Mouse (Mus musculus) cerebellum, adult 11-12 months (tissue): ENCODE measurements around the gene Fry.

Experiments used
- DNase-seq: peaks from one replicate; pipeline ENCODE4 v3.0.0; 2022

Gene Fry

DNA sequence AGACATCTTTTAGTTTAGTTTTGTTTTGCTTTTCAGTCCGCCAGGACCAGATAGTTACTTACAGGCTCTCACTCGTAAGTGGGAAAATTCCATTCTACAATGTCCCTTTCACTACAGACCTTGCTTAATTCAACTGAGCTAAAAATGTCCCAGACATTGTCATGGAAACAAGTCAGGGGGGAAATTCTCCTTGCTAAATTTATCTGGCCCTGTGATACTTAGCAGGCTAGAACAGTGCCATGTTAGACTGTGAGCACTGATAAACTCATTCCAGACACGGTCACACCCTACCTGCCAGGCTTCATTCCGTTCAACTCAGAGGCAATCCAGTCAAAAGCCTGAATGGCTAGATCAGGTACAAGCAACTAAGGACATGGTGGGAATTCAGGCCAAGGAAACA, 227.9 kb downstream of the Fry start:
- no peak for DNase-seq

- DNase-seq, result no peak
Measured at GRCm38 (mm10) chr5:150347845-150348244, 229.4 kb downstream of the Fry start.

DNA sequence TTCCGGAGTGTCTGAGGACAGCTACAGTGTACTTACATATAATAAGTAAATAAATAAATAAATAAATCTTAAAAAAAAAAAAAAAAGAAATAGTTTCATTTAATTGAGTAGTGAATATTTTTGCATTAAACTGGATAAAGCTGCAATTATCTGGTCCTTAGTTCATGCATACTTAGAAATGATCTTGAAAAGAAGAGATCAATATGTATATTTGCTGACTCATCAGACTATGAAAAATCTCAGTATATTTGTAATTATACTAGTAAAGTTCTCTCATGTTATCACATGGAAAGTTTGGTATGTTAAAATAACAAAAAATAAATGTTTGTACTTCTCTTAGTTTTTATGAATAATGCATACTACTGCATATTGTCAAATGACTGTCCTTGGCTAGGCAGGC, 229.9 kb downstream of the Fry start:
- DNase-seq, result no peak

- no peak for DNase-seq
Measured at GRCm38 (mm10) chr5:150351191-150351590, 232.7 kb downstream of the Fry start.

DNA sequence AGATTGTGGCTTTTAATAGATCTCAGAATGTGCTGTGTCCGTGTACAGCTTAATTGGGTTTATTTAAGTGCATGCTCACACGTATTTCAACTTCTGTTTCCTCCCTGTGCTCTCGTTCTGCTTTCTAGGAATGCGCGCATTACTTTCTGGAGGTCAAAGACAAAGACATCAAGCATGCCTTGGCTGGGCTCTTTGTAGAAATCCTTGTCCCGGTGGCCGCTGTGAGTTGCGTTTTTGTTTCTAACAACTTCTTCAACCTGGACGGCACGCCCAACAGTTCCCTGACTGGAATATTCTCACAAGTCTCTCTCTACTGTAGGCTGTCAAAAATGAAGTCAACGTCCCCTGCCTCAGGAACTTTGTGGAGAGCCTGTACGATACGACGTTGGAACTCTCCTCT, 240.2 kb downstream of the Fry start:
- DNase-seq, result no peak

DNA sequence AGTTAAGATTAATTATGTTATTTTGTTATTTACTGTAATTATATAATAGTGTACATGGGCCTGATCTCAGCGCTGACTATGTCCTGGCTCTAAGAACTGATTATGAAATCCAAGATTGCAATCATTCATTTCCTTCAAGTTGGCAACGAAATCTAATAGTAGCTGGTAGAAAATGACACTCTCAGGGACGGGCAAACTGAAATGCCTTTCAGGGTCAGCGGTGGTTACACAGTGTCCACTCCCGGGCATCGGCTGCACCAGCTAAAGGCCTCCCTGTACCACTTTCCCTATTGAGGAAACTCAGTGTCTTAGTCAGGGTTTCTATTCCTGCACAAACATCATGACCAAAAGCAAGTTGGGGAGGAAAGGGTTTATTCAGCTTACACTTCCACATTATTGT, 243.8 kb downstream of the Fry start:
- DNase-seq, result no peak

DNA sequence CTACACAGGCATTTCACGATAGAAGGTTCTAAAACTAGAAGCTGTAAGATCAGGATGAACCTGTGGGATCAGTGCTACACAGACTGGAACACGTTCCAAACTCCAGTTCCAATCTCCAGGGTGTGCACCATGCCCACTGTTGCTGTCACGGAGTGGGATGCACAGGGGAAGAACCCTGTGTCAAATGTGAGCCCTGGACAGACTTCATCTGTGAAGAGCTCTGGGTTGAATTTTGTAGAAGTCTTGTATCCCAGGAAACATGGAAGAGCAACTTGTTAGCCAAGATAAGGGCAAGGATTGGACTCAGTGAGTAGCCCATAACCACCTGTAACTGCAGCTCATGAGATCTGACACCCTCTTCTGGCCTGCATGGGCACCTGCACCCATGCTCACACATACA, 246.2 kb downstream of the Fry start:
- no peak for DNase-seq

GRCm38 (mm10) chr5:150367027-150367426, 248.6 kb downstream of the Fry start:
- no peak for DNase-seq

DNA sequence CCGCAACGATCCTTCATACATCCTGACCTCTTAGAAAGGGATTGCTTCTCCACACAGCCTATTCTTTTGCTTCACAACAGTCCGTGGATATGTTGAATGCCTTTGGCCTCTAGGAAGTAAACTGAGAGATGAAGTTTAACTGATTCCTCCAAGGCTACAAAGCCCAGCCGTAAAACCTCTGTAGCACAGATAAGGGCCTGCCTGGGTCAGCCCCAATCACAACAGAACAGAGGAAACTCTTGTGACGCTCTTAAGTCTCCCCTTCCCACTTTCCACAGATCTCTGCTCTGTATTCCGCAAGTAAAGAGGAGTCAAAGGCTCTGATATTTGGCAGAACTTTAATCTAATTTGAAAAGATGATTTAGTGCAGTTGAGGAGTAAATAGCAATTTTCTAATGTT, 251.8 kb downstream of the Fry start:
- no peak for DNase-seq

DNA sequence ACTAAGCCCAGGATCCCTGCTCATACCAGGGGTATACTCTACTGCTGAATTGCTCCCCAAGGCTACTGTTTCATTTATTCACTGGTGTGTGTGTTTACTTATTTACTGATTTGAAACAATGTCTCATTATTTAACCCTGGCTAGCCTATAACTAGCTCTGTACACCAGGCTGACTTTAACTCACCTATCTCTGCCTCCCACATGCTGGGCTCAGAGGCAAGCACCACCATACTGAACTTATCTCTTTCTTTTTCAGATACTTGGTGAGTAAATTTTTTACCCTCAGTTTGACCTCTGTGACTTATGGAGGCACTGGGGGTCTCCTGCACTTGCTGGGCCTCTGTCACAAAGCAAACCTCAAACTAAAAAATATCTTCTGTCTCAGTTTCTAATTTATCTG, 252.4 kb downstream of the Fry start:
- no peak for DNase-seq

GRCm38 (mm10) chr5:150372956-150373355, 254.5 kb downstream of the Fry start:
- no peak for DNase-seq

- DNase-seq, result no peak
Measured at GRCm38 (mm10) chr5:150374778-150375559, 256.5 kb downstream of the Fry start.

DNA sequence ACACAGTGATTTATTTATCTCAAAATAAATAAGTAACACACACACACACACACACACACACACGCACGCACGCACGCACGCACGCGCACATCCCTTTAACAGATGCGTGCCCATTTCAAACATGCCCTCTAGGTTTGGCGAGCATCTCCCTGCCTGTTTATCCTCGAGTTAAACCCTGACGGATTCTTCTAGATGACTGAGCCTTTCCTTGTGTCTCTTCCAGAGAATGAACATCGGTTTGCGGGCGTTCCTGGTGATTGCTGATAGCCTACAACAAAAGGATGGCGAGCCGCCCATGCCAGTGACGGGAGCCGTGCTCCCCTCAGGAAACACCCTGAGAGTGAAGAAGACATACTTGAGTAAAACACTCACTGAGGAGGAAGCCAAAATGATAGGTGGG, 260.1 kb downstream of the Fry start:
- no peak for DNase-seq

- no peak for DNase-seq
Measured at GRCm38 (mm10) chr5:150380767-150381166, 262.3 kb downstream of the Fry start.

- DNase-seq, result no peak
Measured at GRCm38 (mm10) chr5:150382411-150382810, 264.0 kb downstream of the Fry start.

DNA sequence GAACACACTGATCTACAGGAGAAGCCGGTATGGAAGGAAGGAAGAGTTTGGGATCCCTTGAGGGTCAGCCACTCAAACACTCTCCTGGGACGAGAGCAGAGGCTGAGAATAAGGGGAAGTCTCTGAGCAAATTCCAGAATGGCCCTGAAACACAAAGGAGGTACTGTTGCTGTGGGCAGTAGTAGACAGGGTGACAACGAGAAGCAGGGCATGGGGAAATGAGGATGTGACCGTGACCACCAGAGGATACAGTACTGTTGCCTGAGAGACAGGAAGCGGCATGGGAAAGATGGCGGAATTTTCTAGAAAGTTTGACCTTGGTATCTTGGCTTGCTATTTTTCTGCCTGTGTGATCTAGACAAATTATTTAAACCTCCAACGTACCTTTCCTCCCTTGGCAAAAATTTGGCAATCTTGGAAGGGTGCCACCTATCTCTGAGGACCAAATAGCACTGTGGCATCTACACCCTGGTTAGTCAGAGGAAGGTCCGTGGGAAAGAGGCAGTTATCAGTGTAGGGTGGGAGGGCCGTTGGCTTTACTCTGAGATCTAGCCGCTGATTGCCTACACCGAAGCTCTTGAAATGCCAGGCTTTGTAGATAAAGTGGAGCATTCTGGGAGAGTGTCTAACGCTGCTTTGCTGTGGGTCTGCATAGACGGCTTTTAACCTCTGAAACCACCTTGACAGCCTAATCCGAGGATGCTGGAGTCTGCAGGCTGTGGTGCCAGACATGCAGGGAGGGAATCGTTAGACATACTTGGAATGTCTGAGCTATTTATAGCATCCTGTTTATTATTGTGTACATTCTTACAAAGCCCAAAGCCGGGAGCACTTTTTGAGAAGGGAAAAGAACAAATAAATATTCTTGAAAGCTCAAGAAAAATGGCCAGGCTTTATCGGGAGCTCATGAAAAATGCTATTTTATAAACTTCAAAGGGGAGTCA, 266.1 kb downstream of the Fry start:
- DNase-seq, result no peak

DNA sequence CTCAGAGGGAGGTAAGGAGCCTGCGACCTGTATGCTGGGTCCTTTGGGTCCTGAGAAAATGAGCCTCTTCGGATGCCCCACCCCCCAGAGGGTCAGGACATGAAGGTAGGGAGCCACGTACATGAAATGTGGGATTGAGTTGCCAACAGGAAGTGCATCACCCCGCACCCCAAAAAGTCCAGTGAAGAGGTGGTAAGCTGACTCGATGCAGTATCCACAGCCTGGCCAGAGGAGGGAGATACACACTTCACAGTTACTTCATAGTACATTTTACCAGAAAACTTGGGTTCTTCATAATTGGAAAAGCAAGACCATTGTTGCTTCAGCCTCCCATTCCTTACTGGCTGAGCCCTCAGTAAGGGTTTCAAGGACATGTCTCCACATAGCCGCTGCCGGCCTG, 266.8 kb downstream of the Fry start:
- DNase-seq, result no peak

DNA sequence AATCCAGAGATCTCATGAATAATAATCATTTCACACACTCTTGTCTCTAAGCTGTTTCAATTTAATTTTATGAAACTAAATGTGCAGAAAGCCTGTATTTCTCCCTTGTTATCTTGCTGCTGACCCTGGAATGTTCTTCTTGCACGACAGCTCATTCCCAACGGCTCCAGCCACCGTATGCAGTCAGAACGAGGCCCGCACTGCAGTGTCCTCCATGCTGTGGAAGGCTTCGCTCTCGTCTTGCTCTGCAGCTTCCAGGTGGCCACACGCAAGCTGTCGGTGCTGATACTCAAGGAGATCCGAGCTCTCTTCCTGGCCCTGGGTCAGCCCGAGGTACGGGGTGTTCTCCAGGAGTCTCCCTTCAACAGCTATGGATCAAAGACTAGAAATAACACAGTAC, 270.2 kb downstream of the Fry start:
- DNase-seq, result no peak

GRCm38 (mm10) chr5:150389589-150390377, 271.3 kb downstream of the Fry start:
- no peak for DNase-seq

DNA sequence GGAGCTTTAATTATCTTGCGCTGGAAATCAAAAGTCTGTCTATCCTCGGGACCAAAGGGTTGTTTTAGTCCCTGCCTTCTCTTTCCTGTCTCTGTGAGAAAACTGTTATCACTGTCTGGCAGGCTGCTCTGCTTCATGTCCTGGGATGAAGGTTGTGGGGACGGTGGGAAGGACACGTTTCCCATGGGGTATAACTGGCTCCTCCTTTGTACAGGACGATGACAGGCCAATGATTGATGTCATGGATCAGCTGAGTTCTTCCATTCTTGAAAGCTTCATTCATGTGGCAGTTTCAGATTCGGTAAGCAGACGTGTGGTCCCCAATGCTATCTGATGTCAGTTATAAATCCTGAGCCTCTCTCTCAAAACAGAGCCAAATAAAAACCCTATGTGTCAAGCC, 272.0 kb downstream of the Fry start:
- DNase-seq, result no peak

GRCm38 (mm10) chr5:150394645-150395044, 276.2 kb downstream of the Fry start:
- DNase-seq, result no peak

DNA sequence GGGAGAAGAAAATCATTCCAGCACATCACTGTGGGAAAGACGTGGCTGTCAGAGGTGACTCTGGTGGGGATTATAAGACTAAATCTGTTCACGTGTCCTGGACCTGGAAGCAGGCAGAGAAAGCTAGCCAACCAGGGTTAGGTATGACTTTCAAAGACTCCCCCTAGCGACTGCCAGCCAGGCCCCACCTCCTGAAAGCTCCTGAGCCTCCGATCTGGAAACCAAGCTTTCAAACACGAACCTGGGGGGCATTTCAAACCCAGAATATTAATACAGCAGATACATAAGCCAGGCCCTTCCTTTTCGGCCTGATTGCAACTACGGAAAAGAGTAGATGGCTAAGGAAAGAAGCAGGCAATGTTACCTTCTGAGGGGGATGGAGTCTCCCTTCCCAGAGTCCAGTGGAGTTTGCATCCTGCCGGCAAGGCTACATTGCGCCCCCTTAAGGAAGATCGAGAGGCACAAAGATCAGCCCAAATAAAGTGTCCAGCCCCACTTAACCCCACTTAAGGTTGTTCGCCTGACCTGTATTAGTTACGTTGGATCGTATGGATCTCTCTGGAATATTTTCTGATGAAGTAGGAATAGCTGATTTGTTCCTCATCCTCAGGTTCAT, 284.5 kb downstream of the Fry start:
- no peak for DNase-seq

DNA sequence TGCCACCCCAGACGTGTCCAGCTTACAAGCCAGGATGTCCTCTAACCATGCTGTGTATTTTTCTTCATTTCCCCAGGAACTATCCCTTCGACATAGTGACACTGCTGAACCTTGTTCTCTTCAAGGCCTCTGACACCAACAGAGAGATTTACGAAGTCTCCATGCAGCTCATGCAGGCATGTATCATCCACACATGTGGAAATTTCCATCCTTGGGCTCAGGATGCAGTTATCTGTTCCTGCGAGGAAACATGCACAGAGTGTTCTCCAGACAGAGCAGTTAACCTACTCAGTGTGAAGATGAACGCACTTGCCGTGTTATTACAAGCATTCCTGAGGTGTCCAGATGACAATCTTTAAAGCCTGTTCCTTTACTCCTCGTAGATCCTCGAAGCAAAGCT, 286.4 kb downstream of the Fry start:
- no peak for DNase-seq
